Mouse (Mus musculus) bone marrow, adult 2 months (tissue): ENCODE measurements around the gene Zfp988.
"Not testable (repeated sequence)": the region's sequence is repeated elsewhere in the genome, so short reads cannot be mapped to it uniquely, and the experiment has no call there.

Source experiments
- CTCF ChIP-seq: fragments of 200-500 bp; IDR thresholded peaks from 2 replicates; pipeline ENCODE4 v1.5.1; 2011; ENCODE audit warnings: low read length, control low read depth; ENCODE audit not compliant: control insufficient read depth, insufficient read depth
- POLR2A ChIP-seq: fragments of 200-500 bp; IDR thresholded peaks from 2 replicates; pipeline ENCODE4 v1.6.1; 2011; ENCODE audit warnings: low read depth, mild to moderate bottlenecking, control low read depth, low read length, borderline replicate concordance; ENCODE audit not compliant: control insufficient read depth

DNA sequence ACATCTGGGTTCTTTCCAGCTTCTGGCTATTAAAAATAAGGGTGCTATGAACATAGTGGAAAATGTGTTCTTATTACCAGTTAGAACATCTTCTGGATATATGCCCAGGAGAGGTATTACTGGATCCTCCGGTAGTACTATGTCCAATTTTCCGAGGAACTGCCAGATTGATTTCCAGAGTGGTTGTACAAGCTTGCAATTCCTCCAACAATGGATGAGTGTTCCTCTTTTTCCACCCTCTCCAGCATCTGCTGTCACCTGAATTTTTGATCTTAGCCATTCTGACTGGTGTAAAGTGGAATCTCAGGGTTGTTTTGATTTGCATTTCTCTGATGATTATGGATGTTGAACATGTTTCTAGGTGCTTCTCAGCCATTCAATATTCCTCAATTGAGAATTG is 32.0 kb downstream of the Zfp988 start:
- TF ChIP-seq POLR2A, CTCF: not testable (repeated sequence)
